Mouse (Mus musculus) intestine, embryonic 14.5 days (tissue): Measurements from ENCODE around the gene Tomm20. TPM values are rescaled to one million over a fixed set of nuclear protein-coding genes. Genes with fewer than 3 reads are reported as not detected.
"Not testable (repeated sequence)": the region's sequence is repeated elsewhere in the genome, so short reads cannot be mapped to it uniquely, and the experiment has no call there.

Source experiments
- ATAC-seq: fragments of 200-750 bp; cut with Nextera tagmentation; replicated peaks from 2 replicates; pipeline ENCODE4 v1.8.0; 2017; ENCODE audit warnings: low read depth, moderate number of reproducible peaks, moderate TSS enrichment, moderate library complexity; ENCODE audit not compliant: low FRiP score, low TSS enrichment
- DNase-seq: peaks from one replicate; pipeline ENCODE4 v3.0.0-alpha.2; 2018; ENCODE audit warnings: low spot score
- H3K27ac ChIP-seq: fragments of 300-500 bp; sonication (generic); 2 replicates; pipeline ENCODE4 v1.5.1; 2014; ENCODE audit warnings: low read depth, mild to moderate bottlenecking, control low read depth
- H3K27me3 ChIP-seq: fragments of 300-500 bp; sonication (generic); replicated peaks from 2 replicates; pipeline ENCODE4 v1.6.1; 2014; ENCODE audit warnings: low read length, control low read depth; ENCODE audit not compliant: control insufficient read depth, insufficient read depth
- H3K36me3 ChIP-seq: fragments of 300-500 bp; sonication (generic); 2 replicates; pipeline ENCODE4 v1.6.1; 2014; ENCODE audit warnings: low read length, control low read depth; ENCODE audit not compliant: control insufficient read depth, insufficient read depth
- H3K4me1 ChIP-seq: fragments of 300-500 bp; sonication (generic); replicated peaks from 2 replicates; pipeline ENCODE4 v1.6.1; 2014; ENCODE audit warnings: low read length, control low read depth, mixed read lengths; ENCODE audit not compliant: control insufficient read depth, insufficient read depth
- H3K4me2 ChIP-seq: fragments of 300-500 bp; sonication (generic); 2 replicates; pipeline ENCODE4 v1.6.1; 2014; ENCODE audit warnings: low read length
- H3K4me3 ChIP-seq: fragments of 300-500 bp; sonication (generic); 2 replicates; pipeline ENCODE4 v1.5.1; 2014; ENCODE audit warnings: low read depth, low read length, control low read depth, mixed read lengths
- H3K9ac ChIP-seq: fragments of 300-500 bp; sonication (generic); 2 replicates; pipeline ENCODE4 v1.6.1; 2014; ENCODE audit warnings: mild to moderate bottlenecking, low read length
- H3K9me3 ChIP-seq: fragments of 300-500 bp; sonication (generic); 2 replicates; pipeline ENCODE4 v1.6.1; 2016; ENCODE audit warnings: low read length, control low read depth; ENCODE audit not compliant: control insufficient read depth
- WGBS: fragments of 180-500 bp; shearing (Covaris S2); extraction: QIAGEN DNeasy Blood & Tissue Kit; methylation state at CpG from one replicate; pipeline ENCODE4 v1.1.7; 2014; 5-methylcytosine and 5-hydroxymethylcytosine counted together
- polyA plus RNA-seq: library from polyadenylated mRNA; unstranded; fragments of >200 nt; fragmentation: Nextera tagmentation; extraction: Ambion mirVana; gene quantifications from 2 replicates; pipeline ENCODE4 v1.2.1, GENCODE M21; 2014

Gene Tomm20
- polyA plus RNA-seq, result 297 TPM in 2 replicates

DNA sequence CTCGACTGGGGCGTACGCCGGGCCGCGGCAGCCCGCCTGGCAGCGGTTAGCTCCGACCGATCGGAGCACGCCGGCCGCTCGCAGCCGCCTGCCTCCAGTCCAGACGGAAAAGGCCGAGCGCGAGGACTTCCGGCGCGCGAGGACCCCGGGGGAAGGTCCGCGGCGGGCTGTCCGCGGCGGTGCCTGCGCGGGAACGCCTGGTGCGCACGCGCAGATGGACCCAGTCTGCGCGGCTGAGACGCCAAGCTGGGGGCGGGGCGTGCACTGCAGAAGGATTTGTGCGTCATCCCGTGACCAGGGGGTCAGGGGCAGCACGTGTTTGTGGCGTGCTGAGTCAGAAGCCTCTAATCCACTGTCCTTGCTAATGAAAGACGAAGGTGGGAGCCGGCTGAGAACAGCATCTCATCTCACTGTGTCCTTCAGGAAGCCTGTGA is at the start of gene Tomm20:
Gene Tomm20, minus strand, starts transcription at position 115 of the 434 bp plus-strand sequence.
- Histone ChIP-seq H3K27me3 (no peaks in the 10 kb centered on the region), H3K4me1 (peaks cover 15% of the 10 kb centered on the region), H3K4me3 (peak within 1 kb of the TSS; percentile 97), H3K36me3 (peaks cover 33% of the 10 kb centered on the region), H3K4me2 (peak within 1 kb of the TSS; percentile 97), H3K9ac (peak within 1 kb of the TSS; percentile 94), H3K9me3 (no peaks in the 10 kb centered on the region), H3K27ac (peak within 1 kb of the TSS; percentile 90)
- under 1% methylated on average over 48 of the region's 48 CpGs for WGBS
- DNase-seq, result peak; percentile 97
- ATAC-seq, result peak; percentile 92

DNA sequence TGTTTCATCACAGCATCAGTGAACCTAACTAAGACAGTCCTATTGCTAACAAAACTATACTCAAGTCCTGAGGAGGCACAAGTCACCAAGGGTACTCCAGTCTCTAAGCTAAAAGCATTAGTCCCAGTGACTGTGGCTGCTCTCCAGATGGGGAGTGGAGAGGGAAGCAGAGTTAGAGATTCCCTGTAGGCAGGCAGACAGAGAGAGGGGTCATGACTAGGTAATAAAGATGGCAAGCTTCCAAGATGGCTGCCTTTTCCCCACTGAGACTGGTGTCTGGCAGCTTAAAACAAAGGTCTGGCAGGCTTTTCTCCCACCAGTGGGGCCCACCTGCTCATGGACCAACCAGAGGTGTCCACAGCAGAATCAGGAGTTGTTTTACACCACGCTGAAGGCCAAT is 48.9 kb upstream of the Tomm20 start:
- no peak for ATAC-seq
- Histone ChIP-seq H3K36me3 (no peaks in the 10 kb centered on the region), H3K4me3 (no peak overlapping the region), H3K4me2 (no peak overlapping the region), H3K4me1 (no peaks in the 10 kb centered on the region), H3K27ac (no peak overlapping the region), H3K9me3 (no peaks in the 10 kb centered on the region), H3K9ac (no peak overlapping the region), H3K27me3 (no peaks in the 10 kb centered on the region)
- 76% methylated on average over 1 of the region's 1 CpGs for WGBS
- DNase-seq, result no peak

DNA sequence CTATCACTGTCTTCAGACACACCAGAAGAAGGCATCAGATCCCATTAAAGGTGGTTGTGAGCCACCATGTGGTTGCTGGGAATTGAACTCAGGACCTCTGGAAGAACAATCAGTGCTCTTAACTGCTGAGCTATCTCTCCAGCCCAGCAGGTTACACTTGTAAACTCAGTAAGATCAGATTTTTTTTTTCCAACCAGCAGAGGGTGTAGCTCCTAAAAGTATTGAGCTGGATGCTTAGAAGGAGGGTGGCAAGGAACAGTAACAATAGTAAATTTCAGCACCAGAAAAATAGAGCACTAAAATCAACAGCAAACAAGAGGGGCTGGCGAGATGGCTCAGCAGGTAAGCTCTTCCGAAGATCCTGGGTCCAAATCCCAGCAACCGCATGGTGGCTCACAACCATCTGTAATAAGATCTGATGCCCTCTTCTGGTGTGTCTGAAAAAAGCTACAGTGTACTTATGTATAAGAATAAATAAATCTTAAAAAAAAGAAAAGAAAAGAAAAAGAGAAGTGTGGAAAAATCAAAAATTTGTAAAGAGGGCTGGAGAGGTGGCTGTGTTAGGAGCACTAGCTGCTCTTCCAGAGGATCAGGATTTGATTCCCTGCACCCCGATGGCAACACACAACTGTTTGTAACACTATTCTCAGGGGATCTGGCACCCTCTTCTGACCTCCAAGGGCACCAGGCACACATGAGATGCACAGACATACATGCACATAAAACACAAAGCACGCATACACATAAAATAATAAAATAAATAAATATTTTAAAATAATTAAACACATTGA is 43.9 kb upstream of the Tomm20 start:
- ATAC-seq (no peak), DNase-seq (no peak)
- Histone ChIP-seq H3K9me3 (no peaks in the 10 kb centered on the region), H3K4me1 (no peaks in the 10 kb centered on the region), H3K4me2 (no peak overlapping the region), H3K27me3 (no peaks in the 10 kb centered on the region), H3K9ac (no peak overlapping the region), H3K27ac (no peak overlapping the region), H3K36me3 (no peaks in the 10 kb centered on the region), H3K4me3 (no peak overlapping the region)
- 76% methylated on average over 5 of the region's 5 CpGs for WGBS

DNA sequence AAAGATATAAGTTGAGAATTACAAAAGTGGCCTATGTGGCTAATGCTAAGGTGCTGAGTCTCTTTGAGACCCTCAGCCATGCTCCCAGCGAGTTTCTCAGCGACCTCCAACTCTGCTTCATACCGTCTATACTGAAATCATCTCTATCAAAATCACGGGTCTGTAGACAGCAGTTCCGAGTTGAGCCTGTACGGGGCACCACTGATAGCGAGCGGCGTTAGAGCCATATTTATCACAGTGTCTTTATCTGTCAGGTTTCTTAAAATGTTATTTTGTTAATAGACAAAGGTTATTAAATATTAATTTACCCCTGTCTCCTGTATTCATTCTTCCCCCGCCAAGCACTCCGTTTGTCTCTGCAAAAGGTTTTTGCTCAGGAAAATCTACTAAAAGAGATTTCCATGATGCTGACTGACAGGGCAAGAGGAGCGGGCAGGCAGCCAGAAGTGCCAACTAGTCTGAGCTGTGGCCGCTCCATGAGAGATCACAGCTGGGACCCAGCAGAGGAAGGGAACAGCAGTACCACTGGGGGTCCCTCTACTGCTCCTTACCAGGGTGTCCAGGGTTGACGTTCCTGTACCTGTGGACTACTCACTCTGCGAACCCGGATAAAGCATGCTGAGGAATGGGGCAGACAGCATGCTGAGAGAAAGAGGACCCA is 42.8 kb upstream of the Tomm20 start:
- no peak overlapping the region for H3K4me3 ChIP-seq
- H3K9ac ChIP-seq, result no peak overlapping the region
- ATAC-seq (no peak), DNase-seq (no peak)
- H3K27me3 ChIP-seq, result no peaks in the 10 kb centered on the region
- no peaks in the 10 kb centered on the region for H3K36me3 ChIP-seq
- no peak overlapping the region for H3K4me2 ChIP-seq
- H3K27ac ChIP-seq, result no peak overlapping the region
- H3K4me1 ChIP-seq, result no peaks in the 10 kb centered on the region
- H3K9me3 ChIP-seq, result no peaks in the 10 kb centered on the region
- 64% methylated on average over 16 of the region's 16 CpGs for WGBS

DNA sequence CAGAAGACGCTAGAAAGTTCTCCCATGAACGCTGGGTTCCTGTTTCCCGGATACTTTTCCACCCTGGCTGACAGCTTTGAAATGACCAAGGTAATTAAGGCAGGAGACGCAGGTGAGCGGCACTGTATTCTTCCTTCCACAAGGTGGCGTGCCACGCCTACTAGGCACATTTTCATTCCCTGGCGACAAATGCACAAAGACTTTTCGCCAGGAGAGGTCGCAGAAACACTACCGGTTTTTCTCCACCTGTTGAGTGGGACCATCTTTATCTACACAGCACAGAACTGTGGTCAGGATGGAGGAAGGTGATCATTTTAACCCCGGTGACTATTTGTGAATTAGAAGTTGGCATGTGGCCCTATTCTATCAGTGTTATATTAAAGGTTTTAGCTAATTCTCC is 40.9 kb upstream of the Tomm20 start:
- H3K4me1 ChIP-seq, result no peaks in the 10 kb centered on the region
- H3K4me3 ChIP-seq, result no peak overlapping the region
- H3K36me3 ChIP-seq, result no peaks in the 10 kb centered on the region
- ATAC-seq, result peak; percentile 55; the same call in 1 of the 2 replicates
- H3K27me3 ChIP-seq, result no peaks in the 10 kb centered on the region
- DNase-seq, result peak; percentile 89
- WGBS, result 2% methylated on average over 12 of the region's 12 CpGs
- no peaks in the 10 kb centered on the region for H3K9me3 ChIP-seq
- H3K9ac ChIP-seq, result no peak overlapping the region
- H3K4me2 ChIP-seq, result 0 out of 2 replicates have a peak overlapping the region, but pooled peaks have one; percentile 18
- H3K27ac ChIP-seq, result no peak overlapping the region

DNA sequence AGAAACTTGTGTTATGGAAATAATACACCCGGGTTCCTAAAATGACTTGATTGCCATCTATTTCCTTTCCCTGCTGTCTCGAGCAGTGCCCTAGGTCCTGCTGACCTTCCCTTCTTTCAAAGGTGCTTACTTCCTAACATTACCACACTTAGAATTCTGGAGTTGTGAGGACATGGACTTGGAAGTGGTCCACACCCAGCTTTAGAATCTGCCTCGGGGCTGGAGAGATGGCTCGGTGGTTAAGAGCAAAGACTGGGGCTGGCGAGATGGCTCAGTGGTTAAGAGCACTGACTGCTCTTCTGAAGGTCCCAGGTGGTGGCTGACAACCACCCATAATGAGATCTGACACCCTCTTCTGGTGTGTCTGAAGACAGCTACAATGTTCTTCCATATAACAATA is 34.4 kb upstream of the Tomm20 start:
- H3K9me3 ChIP-seq, result no peaks in the 10 kb centered on the region
- H3K4me2 ChIP-seq, result no peak overlapping the region; the same call in 1 of the 2 replicates
- H3K36me3 ChIP-seq, result no peaks in the 10 kb centered on the region
- 59% methylated on average over 5 of the region's 5 CpGs for WGBS
- no peak overlapping the region for H3K9ac ChIP-seq
- H3K27me3 ChIP-seq, result no peaks in the 10 kb centered on the region
- DNase-seq (no peak), ATAC-seq (no peak)
- H3K4me3 ChIP-seq, result no peak overlapping the region
- H3K4me1 ChIP-seq, result no peaks in the 10 kb centered on the region; the same call in 1 of the 2 replicates
- no peak overlapping the region for H3K27ac ChIP-seq

DNA sequence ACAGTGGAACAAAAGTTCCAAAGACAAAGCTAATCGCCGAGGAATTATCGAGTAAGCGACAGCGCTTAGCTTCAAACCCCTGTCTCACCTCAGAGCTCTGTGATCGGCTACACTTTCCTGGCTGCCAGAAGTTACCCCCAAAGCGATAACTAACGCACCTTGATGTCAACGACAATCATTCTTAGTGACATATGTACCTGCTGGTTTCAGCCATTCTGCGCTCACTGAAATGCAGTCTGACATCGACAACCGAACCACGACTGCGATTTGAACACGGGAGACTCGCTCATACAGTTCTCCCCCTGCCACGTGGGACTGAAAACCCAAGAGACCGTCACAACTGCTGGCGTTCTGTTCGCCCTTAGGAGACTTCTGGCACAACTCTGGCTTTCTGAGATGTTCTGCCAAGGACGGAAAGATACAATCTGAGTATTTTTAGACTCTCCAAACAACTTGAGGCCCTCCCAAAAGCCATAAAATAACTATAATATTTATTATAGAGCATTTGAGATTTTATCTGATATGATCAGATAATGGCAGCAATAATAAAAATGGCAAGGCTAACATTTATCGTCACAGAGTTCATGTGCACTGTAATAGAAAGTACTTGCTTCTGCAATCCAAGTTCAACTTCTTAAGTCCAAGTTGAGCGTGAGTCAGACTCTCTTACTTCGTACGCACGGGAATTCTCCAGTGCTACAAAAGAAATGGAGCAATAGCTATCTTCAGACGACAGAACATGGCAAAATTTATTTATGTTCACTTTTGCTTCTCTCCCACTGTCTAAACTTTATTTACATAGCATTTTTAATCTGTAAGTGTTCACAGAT is 33.7 kb upstream of the Tomm20 start:
- H3K4me3 ChIP-seq, result peak overlapping the region; percentile 36
- WGBS, result 17% methylated on average over 27 of the region's 27 CpGs
- H3K9me3 ChIP-seq, result no peaks in the 10 kb centered on the region
- peak overlapping the region; percentile 20 for H3K9ac ChIP-seq
- no peaks in the 10 kb centered on the region; the same call in 1 of the 2 replicates for H3K4me1 ChIP-seq
- DNase-seq, result peak; percentile 56
- 0 out of 2 replicates have a peak, but pooled peaks have one; percentile 41 for ATAC-seq
- H3K4me2 ChIP-seq, result peak overlapping the region; percentile 56
- H3K27ac ChIP-seq, result no peak overlapping the region
- no peaks in the 10 kb centered on the region for H3K36me3 ChIP-seq
- H3K27me3 ChIP-seq, result no peaks in the 10 kb centered on the region

DNA sequence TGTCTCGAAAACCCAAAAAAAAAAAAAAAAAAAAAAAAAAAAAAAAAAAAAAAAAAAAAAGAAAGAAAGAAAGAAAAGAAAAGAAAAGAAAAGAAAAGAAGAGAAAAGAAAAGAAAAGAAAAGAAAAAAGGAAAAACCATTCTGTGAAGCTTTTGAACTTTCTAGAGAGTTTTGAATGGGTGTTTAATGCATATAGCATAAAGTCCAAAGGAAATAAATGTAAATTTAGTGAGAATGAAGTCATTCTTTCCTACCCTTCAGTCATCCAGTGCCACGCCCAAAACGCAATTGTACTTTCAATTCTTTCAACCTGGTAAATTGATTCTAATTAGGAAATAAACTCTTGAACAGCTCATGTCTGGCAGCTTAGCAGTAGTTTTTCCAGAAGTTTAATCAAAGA is 32.9 kb upstream of the Tomm20 start:
- H3K27ac ChIP-seq, H3K4me1 ChIP-seq, H3K36me3 ChIP-seq, H3K9me3 ChIP-seq, ATAC-seq, H3K9ac ChIP-seq, DNase-seq, H3K27me3 ChIP-seq: not testable (repeated sequence)
- Histone ChIP-seq H3K4me2 (peak overlapping the region; percentile 56), H3K4me3 (peak overlapping the region; percentile 36; the same call in 1 of the 2 replicates)
- 48% methylated on average over 2 of the region's 3 CpGs for WGBS
